Mouse (Mus musculus) forebrain, embryonic 13.5 days (tissue): Measurements from ENCODE around the gene Tmem37. TPM values are rescaled to one million over a fixed set of nuclear protein-coding genes. Genes with fewer than 3 reads are reported as not detected.

ENCODE experiments used
- ATAC-seq: fragments of 200-750 bp; cut with Nextera tagmentation; 2 replicates; pipeline ENCODE4 v1.8.0; 2017
- H3K27ac ChIP-seq: fragments of 300-500 bp; sonication (generic); 2 replicates; pipeline ENCODE4 v1.5.1; 2015; ENCODE audit warnings: inconsistent platforms, mild to moderate bottlenecking, moderate library complexity
- H3K27me3 ChIP-seq: fragments of 300-500 bp; sonication (generic); 2 replicates; pipeline ENCODE4 v1.6.1; 2015; ENCODE audit warnings: mild to moderate bottlenecking, inconsistent platforms
- H3K36me3 ChIP-seq: fragments of 300-500 bp; sonication (generic); 2 replicates; pipeline ENCODE4 v1.6.1; 2015; ENCODE audit warnings: mild to moderate bottlenecking, inconsistent platforms; ENCODE audit not compliant: poor library complexity, severe bottlenecking
- H3K4me1 ChIP-seq: fragments of 300-500 bp; sonication (generic); 2 replicates; pipeline ENCODE4 v1.6.1; 2015; ENCODE audit warnings: inconsistent platforms
- H3K4me2 ChIP-seq: fragments of 300-500 bp; sonication (generic); 2 replicates; pipeline ENCODE4 v1.6.1; 2015; ENCODE audit warnings: inconsistent platforms, mild to moderate bottlenecking, moderate library complexity
- H3K4me3 ChIP-seq: fragments of 300-500 bp; sonication (generic); 2 replicates; pipeline ENCODE4 v1.5.1; 2015; ENCODE audit warnings: mild to moderate bottlenecking, inconsistent platforms
- H3K9ac ChIP-seq: fragments of 300-500 bp; sonication (generic); 2 replicates; pipeline ENCODE4 v1.6.1; 2015; ENCODE audit warnings: mild to moderate bottlenecking, inconsistent platforms
- H3K9me3 ChIP-seq: fragments of 300-500 bp; sonication (generic); replicated peaks from 2 replicates; pipeline ENCODE4 v1.6.1; 2016; ENCODE audit warnings: inconsistent platforms
- WGBS: fragments of 180-500 bp; shearing (Covaris S2); methylation state at CpG from one replicate; pipeline ENCODE4 v1.1.7; 2015; 5-methylcytosine and 5-hydroxymethylcytosine counted together
- polyA plus RNA-seq: library from polyadenylated mRNA; unstranded; fragments of >200 nt; fragmentation: Nextera tagmentation; extraction: Ambion mirVana; gene quantifications from 2 replicates; pipeline ENCODE4 v1.2.1, GENCODE M21; 2015

Gene Tmem37
- polyA plus RNA-seq, 1 experiment from 2014 or later, result 4.3 TPM

DNA sequence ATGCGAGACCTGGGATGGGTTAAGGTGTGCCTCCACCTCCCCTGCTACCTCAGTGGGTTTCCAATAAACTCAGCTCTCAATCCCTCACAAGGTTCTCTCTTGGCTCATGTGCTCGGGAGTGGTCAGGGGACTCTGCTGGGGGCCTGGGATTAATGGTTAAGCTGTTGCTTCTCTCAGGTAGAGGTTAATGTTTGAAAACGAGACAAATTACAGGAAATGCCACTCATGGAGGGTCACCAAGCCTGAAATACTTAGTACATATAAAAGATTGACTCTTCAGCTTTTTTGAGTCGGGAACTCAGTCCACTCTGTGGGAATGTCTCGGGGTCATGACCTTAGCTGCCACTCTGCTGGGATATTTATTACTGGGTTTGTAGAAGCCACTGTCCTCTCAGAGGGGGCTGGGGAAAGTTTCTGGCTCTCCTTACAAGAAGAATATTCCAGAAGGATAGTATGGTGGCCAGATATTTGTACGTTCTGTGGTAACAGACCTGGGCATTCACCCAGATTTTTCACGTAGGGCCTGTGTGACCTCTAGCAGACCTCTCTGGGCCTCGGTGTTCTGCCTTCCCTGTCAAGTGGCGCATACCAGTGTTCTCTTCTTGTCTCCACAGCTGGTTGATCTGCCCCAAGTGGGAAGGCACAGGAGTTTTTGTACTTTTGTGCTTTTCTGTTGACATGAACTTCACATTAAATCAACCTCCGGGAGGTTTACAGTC is 49.4 kb downstream of the Tmem37 start:
- Histone ChIP-seq H3K9ac (no peak overlapping the region), H3K4me3 (no peak overlapping the region), H3K9me3 (no peaks in the 10 kb centered on the region), H3K4me2 (no peak overlapping the region), H3K27ac (no peak overlapping the region), H3K36me3 (no peaks in the 10 kb centered on the region), H3K27me3 (no peaks in the 10 kb centered on the region), H3K4me1 (peaks cover 7% of the 10 kb centered on the region)
- WGBS, result 76% methylated on average over 10 of the region's 10 CpGs
- no peak for ATAC-seq

DNA sequence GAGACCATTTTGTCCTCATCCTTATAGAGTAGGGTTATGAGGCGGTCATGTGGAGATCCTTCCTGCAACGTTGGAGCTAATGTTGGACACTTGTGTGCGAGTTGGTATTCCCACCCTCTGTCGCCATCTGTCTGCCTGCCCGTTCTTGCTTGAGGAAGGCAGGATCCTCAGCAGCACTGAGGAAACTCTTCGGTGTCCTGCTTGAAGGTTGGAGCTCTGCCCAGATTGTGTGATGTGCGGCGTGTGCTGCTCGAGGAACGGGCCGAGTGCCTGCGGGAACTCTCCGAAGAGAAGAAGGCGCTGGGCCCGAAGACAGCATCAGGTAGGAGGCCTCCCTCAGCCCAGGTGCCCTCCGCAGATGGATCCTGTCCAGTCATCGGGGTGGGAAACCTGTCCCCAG is 51.9 kb downstream of the Tmem37 start:
- H3K9ac ChIP-seq, result no peak overlapping the region
- H3K9me3 ChIP-seq, result no peaks in the 10 kb centered on the region
- no peak overlapping the region for H3K27ac ChIP-seq
- peaks cover 7% of the 10 kb centered on the region; the same call in 1 of the 2 replicates for H3K4me1 ChIP-seq
- no peak for ATAC-seq
- no peak overlapping the region for H3K4me3 ChIP-seq
- WGBS, result 89% methylated on average over 17 of the region's 17 CpGs
- no peaks in the 10 kb centered on the region for H3K36me3 ChIP-seq
- no peak overlapping the region for H3K4me2 ChIP-seq
- H3K27me3 ChIP-seq, result no peaks in the 10 kb centered on the region

DNA sequence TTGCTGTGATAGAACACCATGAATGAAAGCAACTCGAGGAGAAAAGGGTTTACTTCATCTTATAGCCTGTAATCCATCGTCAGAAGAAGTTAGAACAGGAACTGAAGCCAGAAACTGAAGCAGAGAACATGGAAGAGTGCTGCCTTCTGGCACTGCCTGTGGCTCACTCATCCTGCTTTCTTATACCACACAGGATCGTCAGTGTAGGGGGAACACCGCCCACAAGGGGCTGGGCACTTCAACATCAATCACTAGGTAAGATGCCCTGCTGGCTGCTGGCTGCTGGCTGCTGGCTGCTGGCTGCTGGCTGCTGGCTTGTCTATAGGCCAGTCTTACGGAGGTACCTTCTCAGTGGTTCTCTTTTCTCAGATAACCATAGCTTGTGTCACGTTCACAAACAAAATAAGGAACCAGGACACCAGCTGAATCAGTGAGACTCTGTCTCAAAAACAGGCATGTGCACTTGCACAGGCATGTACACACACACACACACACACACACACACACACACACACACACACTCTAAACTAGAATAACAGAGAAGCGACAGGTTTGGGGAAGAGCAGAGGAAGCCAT is 53.5 kb downstream of the Tmem37 start:
- Histone ChIP-seq H3K4me3 (no peak overlapping the region), H3K27ac (no peak overlapping the region), H3K36me3 (no peaks in the 10 kb centered on the region), H3K9ac (no peak overlapping the region), H3K4me1 (peaks cover 7% of the 10 kb centered on the region; the same call in 1 of the 2 replicates), H3K27me3 (no peaks in the 10 kb centered on the region), H3K4me2 (no peak overlapping the region), H3K9me3 (no peaks in the 10 kb centered on the region)
- WGBS, result 82% methylated on average over 7 of the region's 7 CpGs
- ATAC-seq, result no peak

DNA sequence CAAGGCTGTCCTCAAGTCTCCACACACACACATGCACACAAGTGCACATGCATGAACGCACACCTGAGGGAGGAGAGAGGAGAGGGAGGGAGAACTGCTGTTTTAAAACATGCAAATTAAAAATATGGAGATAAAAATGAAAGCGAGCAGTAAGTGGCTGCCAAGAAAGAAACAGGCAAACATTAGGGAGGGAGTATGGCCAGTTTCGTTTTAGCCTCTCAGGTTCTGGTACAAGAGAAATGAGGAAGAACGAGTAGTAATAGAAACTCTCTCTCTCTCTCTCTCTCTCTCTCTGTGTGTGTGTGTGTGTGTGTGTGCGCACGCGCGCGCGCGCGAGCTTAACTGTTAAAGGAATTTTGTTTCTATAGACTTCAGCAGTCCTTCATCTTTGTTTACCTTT is 54.4 kb downstream of the Tmem37 start:
- Histone ChIP-seq H3K9me3 (no peaks in the 10 kb centered on the region), H3K4me3 (no peak overlapping the region)

DNA sequence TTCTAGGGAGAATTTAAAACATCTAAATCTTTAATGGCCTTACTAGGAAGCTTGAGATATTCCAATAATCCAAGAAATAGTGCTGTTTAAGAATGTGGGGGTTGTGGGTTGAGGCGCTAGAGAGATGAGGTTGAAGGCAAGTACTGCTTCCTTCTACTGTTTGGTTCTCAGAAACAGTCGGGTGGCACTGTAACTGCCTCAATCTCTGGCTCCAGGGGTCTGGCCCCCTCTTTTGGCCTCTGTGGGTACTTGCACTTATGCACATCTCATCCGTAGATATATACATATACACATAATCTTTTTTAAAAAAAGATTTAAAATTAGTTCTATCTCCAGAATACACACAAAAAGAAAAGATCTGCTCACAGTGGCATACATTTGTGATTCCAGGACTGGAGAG is 55.0 kb downstream of the Tmem37 start:
- Histone ChIP-seq H3K27ac (no peak overlapping the region), H3K9ac (no peak overlapping the region), H3K4me2 (no peak overlapping the region), H3K27me3 (no peaks in the 10 kb centered on the region), H3K4me3 (no peak overlapping the region), H3K9me3 (no peaks in the 10 kb centered on the region), H3K4me1 (peaks cover 7% of the 10 kb centered on the region; the same call in 1 of the 2 replicates), H3K36me3 (no peaks in the 10 kb centered on the region)
- ATAC-seq, result no peak
- WGBS, result 35% methylated on average over 3 of the region's 3 CpGs

More for the DNA sequence above, 54.4 kb downstream of the Tmem37 start:
- ATAC-seq, result no peak
- Histone ChIP-seq H3K4me1 (peaks cover 7% of the 10 kb centered on the region; the same call in 1 of the 2 replicates), H3K27me3 (no peaks in the 10 kb centered on the region), H3K4me2 (no peak overlapping the region), H3K36me3 (no peaks in the 10 kb centered on the region), H3K9ac (no peak overlapping the region), H3K27ac (no peak overlapping the region)
- 93% methylated on average over 12 of the region's 12 CpGs for WGBS

Other genes with a start within 250 kb of the Tmem37 start
- 10.9 and 11.0 TPM in 2 replicates for gene Ptpn4, start 236.5 kb downstream of the Tmem37 start, polyA plus RNA-seq
- gene Tmem177, start 160.9 kb downstream of the Tmem37 start, polyA plus RNA-seq, result 13.1 and 13.3 TPM in 2 replicates
- 0.72 TPM in 1 of 2 replicates, not detected in the other for gene Cfap221, start 76.8 kb downstream of the Tmem37 start, polyA plus RNA-seq
- 0.45 and 0.52 TPM in 2 replicates for gene Sctr, start 67.2 kb downstream of the Tmem37 start, polyA plus RNA-seq
- 1,225 and 1,613 TPM in 2 replicates for gene Dbi, start 47.0 kb upstream of the Tmem37 start, polyA plus RNA-seq
- 24.8 and 29.7 TPM in 2 replicates for gene 3110009E18Rik, start 47.1 kb upstream of the Tmem37 start, polyA plus RNA-seq
- gene Steap3, start 198.6 kb upstream of the Tmem37 start, polyA plus RNA-seq, result 1.3 TPM in 2 replicates